Mouse (Mus musculus): ENCODE measurements around the gene Diaph3.
"Not testable (repeated sequence)": the region's sequence is repeated elsewhere in the genome, so short reads cannot be mapped to it uniquely, and the experiment has no call there.

The Diaph3 gene

DNA sequence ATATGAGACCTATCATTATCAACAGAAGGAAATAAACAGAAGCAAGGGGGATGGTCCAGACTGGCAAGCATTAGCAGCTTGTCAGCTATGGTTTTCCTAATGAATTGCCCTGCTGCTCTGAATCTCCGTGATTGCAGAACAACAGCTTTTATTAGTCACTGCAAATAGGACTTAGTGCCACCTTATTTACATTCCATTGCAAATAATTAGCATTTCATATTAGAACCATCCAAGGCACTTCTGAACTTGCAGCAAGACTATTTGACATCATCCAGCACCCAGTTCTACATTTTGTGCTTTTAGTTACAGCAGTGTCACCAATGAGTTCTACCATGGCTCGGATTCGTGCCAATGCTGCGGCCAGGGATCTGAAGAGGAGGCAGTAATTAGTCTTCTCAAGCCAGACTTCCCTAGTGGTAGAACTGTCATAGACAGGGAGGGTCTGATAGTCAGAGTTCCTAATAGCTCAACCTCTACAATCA is 411.4 kb downstream of the Diaph3 start:
- no peak for DNase-seq

DNA sequence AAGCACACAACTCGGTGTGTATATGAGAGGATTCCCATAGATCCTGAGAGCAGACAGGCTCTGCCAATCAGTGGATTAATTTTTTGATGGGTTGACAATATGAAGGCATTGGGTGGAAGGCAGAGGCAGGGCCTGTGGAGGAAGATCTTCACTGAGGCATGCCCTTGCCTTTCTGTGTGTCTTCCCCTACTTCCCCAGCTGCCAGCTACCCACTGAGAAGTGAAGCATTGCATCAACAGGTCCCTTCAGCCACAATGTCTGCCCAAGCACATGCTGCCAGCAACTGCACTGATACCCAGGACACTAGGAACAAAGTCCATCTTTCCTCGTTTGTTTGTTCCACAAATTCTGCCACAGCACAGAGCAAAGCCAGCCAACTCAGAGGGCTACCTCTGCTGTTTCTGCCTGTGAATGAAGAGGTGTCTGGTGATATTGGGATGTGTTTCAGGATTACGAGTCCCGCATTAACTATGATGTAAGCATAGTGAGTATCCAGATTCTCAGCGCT is 413.4 kb downstream of the Diaph3 start:
- DNase-seq, result no peak

DNA sequence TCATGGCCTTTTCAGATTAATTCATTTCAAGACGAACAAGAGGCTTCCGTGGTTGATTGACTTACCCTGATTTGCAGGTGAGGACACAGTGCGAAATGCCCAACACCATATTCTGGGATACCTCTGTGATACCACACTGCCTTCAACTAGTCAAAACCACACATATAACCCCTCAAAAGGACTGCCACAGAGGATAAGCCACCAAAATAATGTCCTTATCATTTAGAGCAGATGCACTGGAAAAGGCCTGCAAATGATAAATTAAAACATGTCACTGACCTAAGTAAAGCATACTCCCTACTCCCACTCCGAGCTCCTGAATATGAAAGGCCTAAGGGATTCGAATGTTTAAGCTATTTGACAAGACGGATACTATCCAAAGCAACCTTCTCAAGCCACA is 419.3 kb downstream of the Diaph3 start:
- DNase-seq, result no peak

DNA sequence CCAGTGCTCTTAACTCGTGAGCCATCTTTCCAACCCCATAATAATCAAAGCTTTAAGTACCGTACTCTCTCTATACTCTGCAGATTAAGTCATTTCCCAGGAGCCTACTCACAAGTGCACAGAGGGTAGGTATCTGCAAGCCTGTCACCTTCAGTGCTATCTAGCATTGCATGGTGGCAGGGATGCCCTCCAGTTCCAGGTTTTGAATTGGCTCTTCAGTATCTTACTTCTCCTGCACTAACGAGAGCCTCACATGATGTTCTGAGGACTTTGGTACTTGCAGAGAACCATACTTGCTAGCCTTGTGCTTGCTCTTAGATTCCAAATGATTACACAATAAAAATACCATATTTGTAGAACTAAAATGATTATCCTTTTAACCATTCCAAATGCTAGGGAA is 420.0 kb downstream of the Diaph3 start:
- no peak for DNase-seq

DNA sequence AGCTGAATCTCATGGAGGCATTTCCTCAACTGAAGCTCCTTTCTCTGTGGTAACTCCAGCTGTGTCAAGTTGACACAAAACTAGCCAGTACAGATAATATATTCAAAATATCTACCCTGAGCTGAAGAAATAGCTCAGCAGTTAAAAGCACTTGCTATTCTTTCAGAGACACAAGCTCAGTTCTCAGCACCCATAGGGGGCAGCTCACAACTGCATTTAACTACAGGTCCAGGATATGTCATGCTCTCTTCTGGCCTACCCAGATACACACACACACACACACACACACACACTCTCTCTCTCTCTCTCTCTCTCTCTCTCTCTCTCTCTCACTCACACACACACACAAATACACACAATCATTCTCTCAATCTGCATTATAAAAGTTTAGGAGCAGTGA is 420.6 kb downstream of the Diaph3 start:
- DNase-seq, result not testable (repeated sequence)

DNA sequence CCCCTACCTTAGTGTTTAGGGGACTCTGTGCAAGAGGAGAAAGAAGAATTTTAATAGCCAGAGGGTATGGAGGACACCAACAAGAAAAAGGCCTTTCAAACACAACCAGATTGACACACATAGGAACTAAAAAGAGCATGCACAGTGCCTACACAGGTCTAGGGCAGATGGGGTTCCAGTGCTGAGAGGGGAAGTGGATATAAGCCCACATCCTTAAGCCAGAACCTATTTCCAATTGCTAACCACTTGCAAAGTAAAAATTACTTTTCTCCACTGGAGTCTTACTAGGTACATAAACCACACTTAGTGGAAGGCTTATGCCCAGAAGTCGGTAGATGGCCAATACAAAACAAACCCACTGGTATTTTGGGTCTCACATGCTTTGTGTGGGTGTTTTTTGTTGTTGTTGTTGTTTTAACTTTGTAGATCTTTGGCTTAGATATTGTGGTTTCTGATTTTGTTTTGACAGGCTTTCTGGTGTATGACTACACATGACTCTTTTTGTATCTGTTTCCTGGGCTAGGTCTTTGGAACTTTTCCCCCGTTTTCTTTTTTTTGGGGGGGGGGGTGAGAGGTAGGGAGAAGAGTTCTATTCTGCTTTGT is 426.8 kb downstream of the Diaph3 start:
- DNase-seq, result no peak

DNA sequence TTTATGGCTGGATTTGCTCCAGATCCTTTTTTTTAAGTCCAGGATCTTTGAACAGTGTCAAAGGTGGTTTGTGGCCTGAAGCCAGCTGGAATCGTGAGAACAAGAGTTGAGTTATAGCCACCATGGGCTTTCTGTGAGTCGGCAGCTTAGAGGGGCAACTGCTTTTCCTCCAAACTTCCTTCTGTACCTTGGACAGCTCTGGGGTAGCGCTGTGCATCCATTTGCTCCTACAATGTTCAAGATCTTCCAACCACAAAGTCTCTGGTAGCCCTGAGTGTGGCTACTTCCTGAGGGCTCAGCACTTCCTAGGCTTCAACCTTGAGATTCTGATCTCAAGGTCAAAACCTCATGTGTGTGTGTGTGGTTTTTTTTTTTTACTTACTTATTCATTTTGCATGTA is 437.0 kb downstream of the Diaph3 start:
- no peak for DNase-seq

DNA sequence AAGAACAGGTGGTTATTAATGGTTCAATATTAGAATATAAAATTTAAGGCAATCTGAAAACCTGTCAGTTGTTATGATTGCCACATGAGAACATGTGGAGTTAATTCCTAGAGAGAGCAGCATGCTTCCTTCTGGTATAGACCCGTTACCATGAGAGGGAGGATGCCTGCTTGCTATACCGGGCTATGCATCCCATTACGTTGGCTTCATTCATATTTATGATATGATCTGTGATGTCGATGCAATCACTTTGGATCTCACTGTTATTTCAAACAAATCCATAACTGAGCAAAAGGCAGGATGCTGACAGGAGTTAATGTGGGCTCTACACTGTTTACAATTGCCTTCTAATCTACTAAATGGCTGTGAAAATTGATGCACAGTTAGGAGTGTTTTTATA is 439.9 kb downstream of the Diaph3 start:
- DNase-seq, result no peak

DNA sequence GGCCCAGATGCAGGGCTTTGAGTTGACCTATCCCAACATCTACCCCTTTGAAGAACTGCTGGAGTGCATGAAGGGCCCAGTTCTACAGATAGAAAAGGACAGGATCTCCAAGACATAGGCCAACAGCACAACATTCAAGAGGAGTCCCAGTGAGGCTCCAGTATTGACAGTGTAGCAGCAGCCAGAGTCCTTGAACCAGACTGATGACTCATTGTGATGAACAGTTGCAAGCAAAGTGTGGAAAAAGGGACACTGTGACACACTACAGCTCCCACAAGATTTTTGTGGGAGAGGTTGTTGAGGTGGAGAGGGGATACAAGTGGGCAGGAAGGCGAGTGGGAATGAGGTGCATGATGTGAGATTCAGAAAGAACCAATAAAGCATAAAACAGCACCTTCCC is 443.1 kb downstream of the Diaph3 start:
- DNase-seq, result no peak

DNA sequence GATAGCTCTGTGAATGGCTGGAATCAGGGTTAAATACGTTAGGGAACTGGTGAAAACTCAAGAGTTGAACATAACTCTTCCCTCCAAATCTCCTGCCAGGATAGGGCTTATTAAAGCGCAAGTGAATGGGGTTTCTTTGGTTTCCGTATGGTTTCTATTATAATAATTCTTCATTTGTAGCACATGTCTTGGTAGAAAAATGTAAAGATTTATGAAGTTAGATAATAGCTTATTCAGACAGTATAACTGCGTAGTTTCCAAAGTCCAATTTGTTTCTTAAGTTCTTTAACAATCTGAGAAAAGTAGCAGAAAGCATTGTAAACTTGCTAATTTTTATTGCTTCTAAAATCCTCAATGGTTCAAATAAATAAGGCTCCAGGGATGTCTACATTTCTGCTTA is 448.3 kb downstream of the Diaph3 start:
- DNase-seq, result no peak

DNA sequence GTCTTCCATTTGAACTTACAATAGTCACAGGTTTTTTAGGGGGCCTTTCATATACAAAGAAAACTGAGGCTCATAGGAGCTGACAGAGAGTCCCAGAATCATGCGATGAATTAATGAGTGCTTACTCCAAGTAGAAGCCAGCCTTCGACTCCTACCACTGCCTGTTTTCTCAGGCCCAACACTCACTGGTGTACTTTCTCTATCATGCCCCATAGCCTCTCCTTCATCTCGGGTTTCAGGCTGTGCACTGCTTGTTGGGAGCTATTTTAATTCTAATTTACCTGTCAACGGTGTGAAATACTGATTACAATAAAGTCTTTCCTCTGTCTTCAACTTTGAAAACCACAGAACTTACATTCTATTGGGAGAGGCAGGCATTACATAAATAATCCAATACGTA is 449.7 kb downstream of the Diaph3 start:
- DNase-seq, result no peak

DNA sequence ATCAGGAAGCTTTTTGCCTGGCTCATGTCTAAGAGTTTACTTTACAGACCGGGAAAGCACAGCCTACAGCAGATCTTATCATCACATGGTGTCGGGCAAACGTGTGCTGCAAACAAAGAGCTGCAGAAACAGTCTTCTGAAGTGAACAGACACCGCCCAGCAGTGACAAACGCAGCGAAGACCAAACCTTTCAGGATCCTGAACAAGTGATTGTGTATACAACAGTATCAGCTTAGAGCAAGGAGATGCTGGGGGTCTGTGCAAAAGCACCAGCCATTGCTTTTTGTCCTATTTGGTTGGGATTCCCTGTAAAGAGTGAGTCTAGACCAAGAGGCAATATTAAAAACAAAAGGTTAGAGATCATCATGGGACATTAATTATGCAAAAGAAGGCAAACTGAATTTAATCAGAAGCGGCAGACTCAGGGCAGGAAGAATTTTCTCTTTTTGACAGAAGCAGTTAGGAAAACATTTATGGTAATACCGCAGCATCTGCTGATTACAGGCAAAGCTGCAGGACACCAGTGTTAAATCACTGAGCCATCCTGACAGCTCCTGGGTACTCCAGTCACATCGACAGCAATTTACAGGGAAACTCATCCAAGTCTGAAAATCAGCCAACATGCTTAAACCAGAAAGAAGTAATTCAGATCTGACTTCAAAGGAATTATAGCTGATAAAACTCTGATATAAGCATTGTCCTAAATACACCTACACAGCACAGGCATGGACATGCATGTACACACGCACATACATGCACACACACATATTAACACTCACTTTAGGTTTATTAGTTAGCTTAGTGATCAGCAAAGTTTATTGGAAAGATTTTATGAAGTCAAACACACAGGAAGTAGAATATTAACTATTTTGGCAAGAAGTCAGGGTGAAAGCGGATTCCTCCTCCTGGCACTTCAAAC is 456.2 kb downstream of the Diaph3 start:
- DNase-seq, result no peak

DNA sequence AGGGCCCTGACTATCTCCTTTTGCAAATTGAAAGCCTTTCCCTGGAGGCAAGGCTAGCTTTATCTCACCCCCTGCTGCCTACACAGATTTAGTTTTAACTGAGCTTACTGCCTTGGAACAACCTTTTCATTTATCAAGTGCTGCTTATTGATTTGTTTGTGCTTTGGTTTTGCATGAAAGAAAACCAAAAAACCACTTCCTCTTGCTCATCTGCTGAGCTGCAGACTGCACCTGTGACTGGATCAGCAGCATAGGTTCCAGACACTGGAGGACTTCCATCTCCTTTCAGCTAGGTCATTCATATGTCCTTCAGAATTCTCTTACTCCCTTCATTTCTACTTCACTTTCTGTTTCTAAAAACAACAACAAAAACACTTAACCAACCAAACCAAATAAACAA is 459.1 kb downstream of the Diaph3 start:
- no peak for DNase-seq

DNA sequence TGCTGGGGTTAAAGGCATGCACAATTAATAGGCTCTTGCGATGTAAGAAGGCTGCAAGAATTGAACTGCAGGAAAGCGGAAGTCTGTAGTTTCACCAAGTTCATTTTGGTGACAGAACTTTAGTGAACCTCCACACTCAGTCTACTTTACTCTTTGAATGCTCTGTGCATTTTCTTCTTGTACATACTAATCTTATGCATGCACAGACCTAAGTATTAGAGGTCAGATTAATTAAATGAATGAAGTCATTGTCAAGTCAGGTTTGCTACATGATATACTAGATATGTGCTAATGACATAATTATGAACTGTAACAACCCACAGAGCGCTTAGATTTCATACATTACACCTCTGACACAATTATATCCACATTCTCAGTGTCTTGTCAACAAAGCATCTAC is 462.0 kb downstream of the Diaph3 start:
- DNase-seq, result no peak

DNA sequence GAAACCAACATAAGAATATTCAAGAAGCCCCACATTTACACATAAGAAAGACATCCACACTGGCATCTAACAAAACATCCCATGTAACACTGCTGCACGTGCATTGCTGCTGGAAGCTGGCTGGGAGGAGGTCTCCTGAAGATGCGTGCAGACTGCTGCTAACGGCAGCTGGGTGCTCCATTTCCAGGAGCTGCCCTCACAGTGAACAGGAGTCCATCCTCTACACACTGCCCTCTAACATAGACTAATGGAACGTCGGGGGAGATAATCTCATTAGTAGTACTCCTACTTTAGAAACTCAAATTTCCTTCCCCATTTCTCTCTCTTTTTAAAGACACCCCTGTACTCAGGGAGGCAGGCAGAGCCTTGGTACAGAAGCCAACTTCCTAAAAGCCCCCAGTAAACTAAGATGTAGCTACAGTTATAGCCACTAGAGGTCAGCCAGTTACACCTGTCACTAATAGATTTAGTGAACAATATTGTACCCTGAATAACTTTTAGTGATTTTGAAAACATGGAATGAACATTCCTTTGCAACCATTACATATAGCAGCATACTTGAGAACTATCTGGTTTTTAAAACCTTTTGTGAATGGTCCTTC is 462.8 kb downstream of the Diaph3 start:
- no peak for DNase-seq

DNA sequence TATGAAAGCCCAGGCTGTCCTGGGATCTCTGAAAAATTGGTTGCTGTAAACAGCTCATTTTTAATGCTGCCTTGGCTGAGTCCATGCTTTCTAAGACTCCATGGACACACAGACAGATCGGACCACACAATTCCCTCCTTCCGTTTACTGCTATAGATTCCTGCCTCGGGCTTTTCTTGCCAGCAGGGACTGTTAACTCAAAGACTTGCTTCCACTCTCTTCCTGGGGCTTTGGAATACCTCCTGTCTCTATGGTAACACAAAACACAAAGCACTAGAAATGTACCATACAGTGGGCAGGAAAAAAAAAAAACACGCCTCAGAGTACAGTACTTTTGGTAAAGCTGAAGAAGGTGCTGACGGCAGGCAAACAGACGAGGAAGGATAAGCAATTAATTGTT is 464.0 kb downstream of the Diaph3 start:
- DNase-seq, result no peak

DNA sequence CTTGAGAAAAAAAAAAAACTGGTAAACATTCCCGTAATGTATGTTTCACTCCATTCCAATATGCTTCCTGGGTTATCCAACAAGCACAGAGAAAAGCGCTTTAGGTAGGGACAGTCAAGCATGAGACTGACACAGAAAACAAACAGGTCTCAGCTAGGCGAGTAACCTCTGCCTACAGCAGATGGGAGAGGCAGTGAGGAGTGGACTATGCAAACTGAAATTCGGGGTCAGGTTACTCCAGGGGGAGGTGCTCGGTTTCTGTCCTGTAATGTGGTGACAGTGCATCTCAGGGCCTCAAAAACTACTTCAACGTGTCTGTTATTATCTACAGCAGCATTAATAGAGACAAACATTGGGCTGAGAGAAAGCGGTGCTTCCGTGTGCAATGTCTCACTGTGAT is 465.7 kb downstream of the Diaph3 start:
- no peak for DNase-seq

DNA sequence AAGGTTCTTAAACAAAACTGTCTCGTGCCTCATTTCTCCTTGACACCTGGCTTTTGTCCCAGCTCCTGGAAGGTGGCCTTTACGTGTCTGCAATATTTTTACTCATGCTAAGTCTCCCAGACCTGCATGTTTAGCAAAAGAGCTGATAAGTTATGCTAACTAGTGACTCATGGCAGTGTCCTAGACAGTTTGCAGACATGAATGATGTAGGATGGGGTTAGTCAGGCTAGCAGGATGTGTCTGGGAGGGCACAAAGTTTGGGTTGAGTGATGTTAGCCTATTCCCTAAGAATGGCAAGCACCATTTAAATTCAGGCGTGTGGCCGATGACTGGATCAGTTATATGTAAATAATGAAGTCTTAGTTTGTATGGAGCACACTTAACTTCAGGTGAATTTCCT is 478.2 kb downstream of the Diaph3 start:
- no peak for DNase-seq

DNA sequence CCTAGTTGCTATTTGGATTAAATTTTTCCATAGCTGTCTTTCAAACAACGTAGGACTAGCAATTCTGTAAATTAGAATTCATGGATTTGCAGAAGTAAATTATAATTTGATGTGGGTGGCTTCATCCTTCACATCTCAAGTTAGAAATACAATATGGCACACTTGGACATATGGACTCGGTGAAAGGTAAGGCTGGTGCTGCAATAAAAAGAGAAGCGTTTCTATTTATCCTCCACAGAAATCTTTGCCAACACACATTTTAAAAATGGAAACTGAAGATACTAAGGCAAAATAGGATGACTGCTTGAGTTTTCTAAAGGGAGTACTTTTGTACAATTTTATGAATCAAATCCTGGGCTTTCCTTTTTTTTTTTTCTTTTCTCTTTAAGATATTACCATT is 480.5 kb downstream of the Diaph3 start:
- no peak for DNase-seq

DNA sequence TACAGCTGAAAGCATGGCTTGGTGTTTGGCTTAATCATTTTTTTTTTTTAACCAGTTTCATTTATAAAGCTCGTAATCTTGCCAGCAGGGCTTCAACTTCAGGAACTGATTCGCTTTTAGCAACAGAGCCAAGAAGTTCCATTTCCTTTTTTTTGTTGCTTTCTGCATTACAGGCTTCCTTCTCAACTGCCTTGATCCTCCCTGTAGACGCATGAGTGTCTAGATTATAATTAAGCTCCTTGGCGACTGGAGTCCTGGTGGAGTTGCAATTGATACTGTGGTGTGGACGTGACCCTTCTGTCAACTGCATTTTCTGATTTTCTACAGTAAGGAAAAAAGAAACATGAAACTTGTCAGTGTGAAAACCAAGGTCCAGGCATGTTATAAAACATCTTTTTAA is 484.8 kb downstream of the Diaph3 start:
- no peak for DNase-seq

DNA sequence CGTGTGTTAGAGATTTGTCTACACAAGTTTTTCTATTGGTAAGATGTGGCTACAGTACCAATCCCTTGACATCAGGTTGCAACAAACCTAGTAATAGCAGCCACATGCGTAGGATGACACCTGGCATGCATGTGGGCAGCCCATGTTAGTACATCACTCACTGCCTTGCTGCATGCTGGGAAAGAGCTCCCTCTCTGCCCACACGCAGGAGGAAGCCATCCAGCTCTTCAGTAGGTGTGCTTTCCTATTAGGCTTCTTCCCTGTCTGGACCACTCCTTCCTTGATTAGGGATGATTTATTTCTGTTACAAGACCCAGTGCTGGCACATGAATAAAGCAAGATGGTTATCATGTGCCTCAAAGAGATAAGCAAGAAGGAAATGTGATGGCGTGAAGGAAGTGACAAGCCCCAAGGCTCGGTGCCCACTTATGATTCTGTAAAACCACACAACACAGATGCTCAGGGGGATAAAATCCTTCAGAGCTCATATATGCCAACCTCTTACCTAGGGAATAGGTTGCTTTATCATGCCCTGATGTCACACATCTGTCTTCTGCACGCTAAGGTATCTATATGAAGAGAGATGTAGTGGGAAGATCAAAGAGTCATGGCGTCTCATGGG is 494.4 kb downstream of the Diaph3 start:
- no peak for DNase-seq

DNA sequence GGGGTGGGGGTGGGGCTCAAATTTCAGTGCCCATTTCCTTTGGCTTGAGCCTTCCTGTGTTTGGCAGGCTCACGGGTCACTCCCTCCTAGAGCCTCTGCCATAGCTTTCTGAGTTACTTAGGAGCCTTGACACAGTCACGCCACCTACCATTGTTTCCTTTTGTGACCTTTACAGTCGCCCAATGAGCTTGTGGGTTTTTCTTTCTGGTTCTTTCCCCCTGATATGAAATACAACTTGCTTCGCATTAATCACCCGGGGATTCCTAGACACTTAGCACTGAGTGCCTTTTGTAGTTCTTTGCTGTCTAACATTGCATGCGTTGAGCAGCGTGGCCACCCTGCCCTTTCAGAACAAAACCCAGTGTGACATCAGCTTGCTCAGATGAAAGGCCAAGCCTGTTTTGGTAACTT is 498.2 kb downstream of the Diaph3 start:
- DNase-seq, result no peak

DNA sequence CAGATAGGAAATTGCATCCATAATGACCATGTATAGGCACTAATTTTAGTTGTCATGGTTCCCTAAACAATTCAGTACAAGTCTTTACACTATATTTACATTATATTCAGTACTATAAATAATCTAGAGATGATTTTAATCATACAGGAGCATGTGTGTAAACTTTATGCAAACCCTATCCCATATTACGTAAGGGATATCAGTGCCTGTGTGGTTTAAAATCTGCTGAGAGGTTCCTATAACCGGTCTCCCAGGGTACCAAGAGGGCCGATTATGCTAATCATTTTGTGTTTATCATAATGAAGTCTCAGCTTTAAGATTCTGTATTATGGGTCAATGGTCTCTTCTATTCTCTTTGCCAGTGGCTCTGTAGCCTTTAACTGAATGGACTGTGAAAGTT is 499.2 kb downstream of the Diaph3 start:
- no peak for DNase-seq

Measured in layer of hippocampus, adult 9-11 months (tissue).